Mouse (Mus musculus) lung, adult 2 months (tissue): ENCODE measurements around the gene Gm4553.

Experiments
- CTCF ChIP-seq: fragments of 200-500 bp; IDR thresholded peaks from 2 replicates; pipeline ENCODE4 v1.5.1; 2011; ENCODE audit warnings: mild to moderate bottlenecking, low read length, control low read depth; ENCODE audit not compliant: insufficient read depth
- POLR2A ChIP-seq: fragments of 200-500 bp; IDR thresholded peaks from 2 replicates; pipeline ENCODE4 v1.6.1; 2011; ENCODE audit warnings: low read depth, mild to moderate bottlenecking, control low read depth, low read length, borderline replicate concordance; ENCODE audit errors: extremely low read depth

DNA sequence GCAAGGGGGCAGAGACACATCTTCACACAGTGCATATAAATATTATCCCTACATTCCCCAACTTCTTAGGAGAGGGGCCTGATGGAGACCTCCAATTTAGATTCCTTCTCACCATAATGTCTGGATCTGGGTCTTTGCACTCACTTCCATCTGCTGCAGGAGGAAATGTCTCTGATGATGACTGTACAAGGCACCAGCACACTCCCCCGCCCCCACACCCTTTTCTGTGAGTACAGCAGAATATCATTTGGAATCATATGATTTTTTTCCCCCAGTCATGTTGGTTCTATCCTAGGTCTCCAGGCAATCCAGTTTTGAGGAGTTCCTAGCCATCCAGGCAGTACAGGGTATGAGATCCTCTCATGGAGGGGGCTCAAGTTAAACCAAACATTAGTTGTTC is 13.1 kb upstream of the Gm4553 start:
- TF ChIP-seq POLR2A (no peak), CTCF (no peak)
